Mouse (Mus musculus): Measurements from ENCODE around the gene Pgpep1. TPM values are rescaled to one million over a fixed set of nuclear protein-coding genes. Genes with fewer than 3 reads are reported as not detected.

Gene Pgpep1
- total and polyA plus RNA-seq, 2 experiments from 2014 or later: 44.2 to 65.7 TPM

DNA sequence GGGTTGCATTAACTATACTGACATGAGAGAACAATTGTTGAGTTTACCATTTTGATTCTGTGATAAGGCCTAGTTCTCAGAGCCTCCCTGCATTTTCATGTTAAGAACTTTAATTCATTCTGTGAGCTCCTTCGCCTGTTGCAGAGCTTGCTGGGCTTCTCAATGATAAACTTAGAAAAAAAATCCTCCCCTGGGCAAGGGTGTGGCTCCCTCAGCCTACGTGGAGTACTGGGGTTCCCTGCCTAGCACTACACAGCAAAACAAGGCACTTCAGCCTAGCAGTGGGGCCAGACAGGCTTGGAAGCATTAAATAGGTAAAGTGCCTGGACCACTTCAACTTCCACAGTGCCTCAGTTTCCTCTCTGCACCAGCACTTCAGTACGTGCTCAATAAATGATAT lies 21.2 kb upstream of the Pgpep1 start:
- DNase-seq (ENCODE audit: low spot score): no peak
- no peak overlapping the region for H3K27ac ChIP-seq
- TF ChIP-seq CTCF (IDR thresholded peaks at IDR 0.05; ENCODE audit: low read depth): no peak
- no peaks in the 10 kb centered on the region for H3K27me3 ChIP-seq (ENCODE audit: insufficient read depth, low read length)
- no peak overlapping the region for H3K9ac ChIP-seq (replicated peaks; ENCODE audit: low read length)
- 0 out of 2 replicates have a peak, but pooled peaks cover 18% of the 10 kb centered on the region for H3K36me3 ChIP-seq (ENCODE audit: insufficient read depth, low read length)
- no peak overlapping the region for H3K4me2 ChIP-seq (ENCODE audit: low read depth, low read length)
- no peaks in the 10 kb centered on the region for H3K4me1 ChIP-seq (ENCODE audit: insufficient read depth, low read length)
- no peak for ATAC-seq
- no peak overlapping the region for H3K4me3 ChIP-seq (ENCODE audit: low read length)
- H3K9me3 ChIP-seq (ENCODE audit: low read length): no peaks in the 10 kb centered on the region
- WGBS: 84% methylated on average over 3 of the region's 3 CpGs

DNA sequence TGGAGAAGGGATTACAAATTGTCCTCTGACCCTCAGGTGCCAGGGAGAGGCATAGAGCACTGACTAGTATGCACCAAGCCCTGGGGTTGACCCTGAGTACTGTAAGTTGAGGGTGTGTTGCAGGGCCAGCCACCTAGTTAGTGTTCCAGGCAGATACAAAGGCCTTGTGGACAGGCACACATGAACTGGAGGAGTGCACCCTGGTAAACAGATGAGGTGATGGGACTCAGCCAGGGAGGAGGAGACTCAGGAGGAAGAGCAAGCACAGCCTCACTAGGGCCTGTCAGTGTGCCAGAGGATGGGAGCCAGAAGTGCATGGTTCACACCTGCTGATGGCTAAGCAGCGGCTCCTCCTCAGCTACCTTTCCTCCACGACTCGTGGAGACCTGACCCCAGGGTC lies 19.9 kb upstream of the Pgpep1 start:
- Histone ChIP-seq H3K4me3 (ENCODE audit: low read length) (no peak overlapping the region), H3K27me3 (ENCODE audit: insufficient read depth, low read length) (no peaks in the 10 kb centered on the region), H3K36me3 (ENCODE audit: insufficient read depth, low read length) (0 out of 2 replicates have a peak, but pooled peaks cover 18% of the 10 kb centered on the region), H3K9ac (replicated peaks; ENCODE audit: low read length) (no peak overlapping the region), H3K27ac (no peak overlapping the region), H3K4me1 (ENCODE audit: insufficient read depth, low read length) (no peaks in the 10 kb centered on the region), H3K9me3 (ENCODE audit: low read length) (no peaks in the 10 kb centered on the region), H3K4me2 (ENCODE audit: low read depth, low read length) (no peak overlapping the region)
- no peak for TF ChIP-seq CTCF (IDR thresholded peaks at IDR 0.05; ENCODE audit: low read depth)
- ATAC-seq (no peak), DNase-seq (ENCODE audit: low spot score) (no peak)
- 85% methylated on average over 3 of the region's 3 CpGs for WGBS

DNA sequence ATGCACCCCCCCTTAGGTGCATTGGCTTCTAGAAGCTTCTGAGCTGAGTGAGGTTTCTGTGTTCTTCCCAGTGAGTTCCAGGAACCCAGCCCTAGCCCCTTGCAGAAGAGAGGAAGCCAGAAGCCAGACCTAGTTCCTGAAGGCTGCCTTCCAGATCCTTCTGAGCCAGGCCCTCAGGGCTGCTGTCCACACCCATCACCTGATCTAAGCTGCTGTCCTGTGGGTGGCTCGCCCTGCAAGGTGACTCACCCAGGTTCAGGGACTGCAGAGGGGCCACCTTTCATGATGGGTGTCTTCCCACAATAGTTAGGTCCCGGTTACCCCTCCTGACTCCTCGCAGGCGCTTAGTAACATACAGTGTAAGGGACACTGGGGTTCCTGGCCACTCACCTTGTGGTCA lies 19.2 kb upstream of the Pgpep1 start:
- H3K4me3 ChIP-seq (ENCODE audit: low read length): no peak overlapping the region
- no peaks in the 10 kb centered on the region for H3K27me3 ChIP-seq (ENCODE audit: insufficient read depth, low read length)
- no peak for TF ChIP-seq CTCF (IDR thresholded peaks at IDR 0.05; ENCODE audit: low read depth)
- DNase-seq (ENCODE audit: low spot score): no peak
- H3K9me3 ChIP-seq (ENCODE audit: low read length): no peaks in the 10 kb centered on the region
- H3K27ac ChIP-seq: no peak overlapping the region
- H3K36me3 ChIP-seq (ENCODE audit: insufficient read depth, low read length): 0 out of 2 replicates have a peak, but pooled peaks cover 18% of the 10 kb centered on the region
- ATAC-seq: no peak
- H3K9ac ChIP-seq (replicated peaks; ENCODE audit: low read length): no peak overlapping the region
- peaks cover under 1% of the 10 kb centered on the region; the same call in 1 of the 2 replicates for H3K4me1 ChIP-seq (ENCODE audit: insufficient read depth, low read length)
- H3K4me2 ChIP-seq (ENCODE audit: low read depth, low read length): no peak overlapping the region
- 91% methylated on average over 4 of the region's 4 CpGs for WGBS

DNA sequence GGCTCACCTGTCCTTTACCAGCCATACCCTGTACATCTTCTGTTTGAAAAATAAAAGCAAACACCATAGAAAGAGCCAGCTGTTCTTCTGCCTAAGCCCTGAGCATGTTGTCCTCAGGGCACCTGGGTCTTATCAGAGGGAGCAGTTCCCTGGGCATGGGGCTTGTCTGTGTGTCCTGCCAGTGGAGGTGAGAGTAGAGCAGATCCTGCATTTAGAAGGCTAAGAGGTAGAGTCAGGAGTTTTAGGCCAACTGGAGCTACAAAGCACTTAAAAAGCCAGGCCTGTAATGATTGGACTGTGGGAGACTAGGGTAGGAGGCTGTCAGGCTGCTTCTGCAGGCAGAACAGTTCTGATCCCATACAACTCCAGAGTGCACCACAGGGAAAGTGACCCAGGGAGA lies 18.5 kb upstream of the Pgpep1 start:
- H3K27ac ChIP-seq: no peak overlapping the region
- H3K4me3 ChIP-seq (ENCODE audit: low read length): no peak overlapping the region
- no peak for ATAC-seq
- H3K9me3 ChIP-seq (ENCODE audit: low read length): no peaks in the 10 kb centered on the region
- H3K9ac ChIP-seq (replicated peaks; ENCODE audit: low read length): no peak overlapping the region
- DNase-seq (ENCODE audit: low spot score): no peak
- H3K27me3 ChIP-seq (ENCODE audit: insufficient read depth, low read length): no peaks in the 10 kb centered on the region
- TF ChIP-seq CTCF (IDR thresholded peaks at IDR 0.05; ENCODE audit: low read depth): no peak
- H3K36me3 ChIP-seq (ENCODE audit: insufficient read depth, low read length): 0 out of 2 replicates have a peak, but pooled peaks cover 18% of the 10 kb centered on the region
- H3K4me1 ChIP-seq (ENCODE audit: insufficient read depth, low read length): peaks cover 7% of the 10 kb centered on the region
- no peak overlapping the region for H3K4me2 ChIP-seq (ENCODE audit: low read depth, low read length)

DNA sequence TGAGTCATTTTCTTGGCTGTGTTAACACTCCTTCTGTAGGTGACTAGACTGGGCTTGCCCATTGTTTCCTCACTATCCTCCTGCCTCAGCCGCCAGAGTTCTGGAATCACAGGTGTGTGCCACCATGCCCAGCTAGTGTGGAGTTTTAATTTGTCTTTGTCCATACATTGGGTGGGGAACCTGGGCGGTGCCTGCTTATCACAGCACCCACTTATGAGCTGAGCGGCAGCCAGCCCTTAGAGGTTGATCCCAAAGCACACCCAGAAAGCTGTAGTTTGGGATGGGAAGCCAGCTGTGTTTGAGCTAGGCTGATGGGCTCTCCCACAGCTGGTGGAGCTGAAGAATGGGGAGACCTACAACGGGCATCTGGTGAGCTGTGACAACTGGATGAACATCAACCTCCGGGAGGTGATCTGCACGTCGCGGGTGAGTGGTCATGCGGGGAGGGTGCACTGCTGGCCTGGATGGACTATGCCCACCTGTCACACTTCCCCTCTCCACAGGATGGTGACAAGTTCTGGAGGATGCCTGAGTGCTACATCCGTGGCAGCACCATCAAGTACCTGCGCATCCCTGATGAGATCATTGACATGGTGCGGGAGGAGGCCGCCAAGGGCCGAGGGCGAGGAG lies 17.4 kb upstream of the Pgpep1 start:
- H3K27ac ChIP-seq: no peak overlapping the region
- H3K27me3 ChIP-seq (ENCODE audit: insufficient read depth, low read length): no peaks in the 10 kb centered on the region
- H3K9ac ChIP-seq (replicated peaks; ENCODE audit: low read length): no peak overlapping the region
- no peak overlapping the region for H3K4me2 ChIP-seq (ENCODE audit: low read depth, low read length)
- no peaks in the 10 kb centered on the region for H3K9me3 ChIP-seq (ENCODE audit: low read length)
- no peak overlapping the region for H3K4me3 ChIP-seq (ENCODE audit: low read length)
- H3K4me1 ChIP-seq (ENCODE audit: insufficient read depth, low read length): peaks cover 7% of the 10 kb centered on the region
- ATAC-seq (no peak), DNase-seq (ENCODE audit: low spot score) (no peak)
- H3K36me3 ChIP-seq (ENCODE audit: insufficient read depth, low read length): 0 out of 2 replicates have a peak, but pooled peaks cover 18% of the 10 kb centered on the region
- 88% methylated on average over 15 of the region's 15 CpGs for WGBS
- no peak for TF ChIP-seq CTCF (IDR thresholded peaks at IDR 0.05; ENCODE audit: low read depth)

DNA sequence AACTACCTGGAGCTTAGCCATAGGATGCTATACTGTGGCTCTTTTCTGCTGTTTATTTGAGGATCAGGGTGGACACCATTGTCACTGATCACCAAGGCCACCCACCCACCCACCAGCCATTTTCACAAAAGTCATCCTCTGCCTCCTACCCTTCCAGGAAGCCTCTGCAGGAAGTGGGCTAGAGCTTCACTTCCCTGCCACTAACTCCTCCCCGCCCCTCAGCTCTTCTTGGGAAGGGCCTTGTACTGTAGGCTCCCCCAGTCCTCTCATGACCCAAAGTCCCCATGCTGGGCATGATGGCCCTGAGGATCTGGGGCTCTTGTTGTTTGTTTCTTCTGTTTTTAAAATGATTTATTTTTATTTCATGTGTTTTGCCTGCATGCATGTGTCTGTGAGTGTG lies 15.1 kb upstream of the Pgpep1 start:
- H3K9ac ChIP-seq (replicated peaks; ENCODE audit: low read length): no peak overlapping the region
- TF ChIP-seq CTCF (IDR thresholded peaks at IDR 0.05; ENCODE audit: low read depth): no peak
- DNase-seq (ENCODE audit: low spot score): no peak
- H3K4me1 ChIP-seq (ENCODE audit: insufficient read depth, low read length): peaks cover 7% of the 10 kb centered on the region
- no peak for ATAC-seq
- H3K4me2 ChIP-seq (ENCODE audit: low read depth, low read length): no peak overlapping the region
- H3K36me3 ChIP-seq (ENCODE audit: insufficient read depth, low read length): 0 out of 2 replicates have a peak, but pooled peaks cover 18% of the 10 kb centered on the region
- H3K27ac ChIP-seq: no peak overlapping the region
- H3K4me3 ChIP-seq (ENCODE audit: low read length): no peak overlapping the region
- no peaks in the 10 kb centered on the region for H3K27me3 ChIP-seq (ENCODE audit: insufficient read depth, low read length)
- 93% methylated on average over 1 of the region's 1 CpGs for WGBS
- no peaks in the 10 kb centered on the region for H3K9me3 ChIP-seq (ENCODE audit: low read length)

DNA sequence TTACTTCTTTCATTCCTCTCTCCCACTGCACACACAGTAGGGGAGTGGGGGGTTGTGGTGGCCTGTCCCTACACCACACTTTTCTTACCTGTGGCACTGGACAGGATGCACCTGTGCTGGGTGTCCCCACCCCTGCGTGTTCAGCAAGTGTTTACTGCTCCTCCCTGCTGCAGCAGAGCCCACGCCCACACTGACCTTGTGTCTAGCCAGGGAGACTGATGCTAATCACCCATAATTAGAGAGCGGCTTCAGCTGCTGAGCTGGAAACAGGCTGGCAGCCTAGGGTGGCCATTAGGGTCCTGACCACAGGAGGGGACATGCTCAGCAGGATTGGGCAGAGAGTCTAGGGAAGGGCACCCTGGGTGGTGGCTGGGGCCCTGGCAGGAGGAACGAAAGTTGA lies 14.5 kb upstream of the Pgpep1 start:
- ATAC-seq (no peak), DNase-seq (ENCODE audit: low spot score) (no peak)
- no peak for TF ChIP-seq CTCF (IDR thresholded peaks at IDR 0.05; ENCODE audit: low read depth)
- Histone ChIP-seq H3K27ac (no peak overlapping the region), H3K9me3 (ENCODE audit: low read length) (no peaks in the 10 kb centered on the region), H3K4me2 (ENCODE audit: low read depth, low read length) (peak overlapping the region; percentile 72; the same call in 1 of the 2 replicates), H3K4me1 (ENCODE audit: insufficient read depth, low read length) (peaks cover 7% of the 10 kb centered on the region), H3K4me3 (ENCODE audit: low read length) (no peak overlapping the region), H3K36me3 (ENCODE audit: insufficient read depth, low read length) (0 out of 2 replicates have a peak, but pooled peaks cover 18% of the 10 kb centered on the region), H3K27me3 (ENCODE audit: insufficient read depth, low read length) (no peaks in the 10 kb centered on the region), H3K9ac (replicated peaks; ENCODE audit: low read length) (no peak overlapping the region)
- 93% methylated on average over 4 of the region's 4 CpGs for WGBS

Data from hindbrain, postnatal 0 days (tissue).